Mouse (Mus musculus): ENCODE data around the gene Morf4l2. TPM values are rescaled to one million over a fixed set of nuclear protein-coding genes. Genes with fewer than 3 reads are reported as not detected.

Gene Morf4l2
- polyA plus RNA-seq (2014; fragmentation: Nextera tagmentation; extraction: Ambion mirVana), result 479 and 609 TPM in 2 replicates

DNA sequence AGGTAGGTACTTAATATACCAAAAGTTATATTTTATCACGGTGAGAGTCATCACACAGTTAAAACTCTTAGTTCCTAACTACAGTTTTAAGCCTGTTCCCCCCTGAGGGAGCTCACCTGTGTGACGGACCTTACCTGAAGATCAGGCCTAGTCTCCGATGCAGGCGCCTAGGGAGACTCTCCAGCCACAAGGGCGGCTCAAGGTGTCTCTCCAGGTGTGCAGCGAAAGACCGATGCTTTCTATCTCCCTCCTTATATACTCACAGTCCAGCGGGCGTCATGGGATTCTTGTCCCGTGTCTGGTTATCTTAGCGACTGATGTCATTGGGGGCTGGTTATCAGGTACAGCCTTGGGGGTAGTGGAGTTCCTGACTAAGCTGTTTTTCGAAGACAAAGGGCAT lies at the start of gene Morf4l2:
TSS of gene Morf4l2 (minus strand) at position 232 of the 400 bp plus-strand sequence.
- peak within 1 kb of the TSS; percentile 66; the same call in 1 of the 2 replicates for H3K9ac ChIP-seq (ENCODE audit: low read depth, low read length)
- H3K27ac ChIP-seq (ENCODE audit: low read depth, low read length), result peak within 1 kb of the TSS; percentile 90
- H3K36me3 ChIP-seq (ENCODE audit: control insufficient read depth, insufficient read depth, low read length), result peaks cover 4% of the 10 kb centered on the region; the same call in 1 of the 2 replicates
- no peaks in the 10 kb centered on the region for H3K9me3 ChIP-seq (ENCODE audit: control insufficient read depth, low read length)
- ATAC-seq (ENCODE audit: low FRiP score, low TSS enrichment), result no peak
- H3K4me1 ChIP-seq (ENCODE audit: control insufficient read depth, insufficient read depth, low read length), result no peaks in the 10 kb centered on the region
- H3K4me2 ChIP-seq (replicated peaks; ENCODE audit: low read depth, low read length), result peak within 1 kb of the TSS; percentile 43
- 89% methylated on average over 12 of the region's 12 CpGs for WGBS
- H3K27me3 ChIP-seq (ENCODE audit: control insufficient read depth, insufficient read depth, low read length), result no peaks in the 10 kb centered on the region
- H3K4me3 ChIP-seq (ENCODE audit: low read length), result peak within 1 kb of the TSS; percentile 42

DNA sequence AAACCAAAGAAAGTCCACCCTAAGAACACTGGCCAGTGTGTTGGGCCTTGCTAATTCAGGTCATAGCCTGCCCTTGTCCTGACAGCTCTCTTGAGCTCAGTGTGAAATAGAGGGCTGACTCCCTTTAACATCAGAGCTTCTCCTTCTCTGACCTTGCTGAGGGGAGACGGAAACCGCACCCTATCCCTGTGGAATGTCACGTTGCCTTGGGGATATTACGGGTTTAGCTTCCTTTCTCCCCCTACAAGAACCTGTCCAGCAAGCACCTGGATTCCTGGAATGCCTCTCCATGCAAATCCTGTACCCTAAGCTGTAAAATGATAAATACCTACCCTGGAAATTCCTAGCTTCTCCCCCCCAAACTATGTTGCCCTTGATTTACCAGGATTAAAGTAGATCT lies 46.0 kb upstream of the Morf4l2 start:
- 81% methylated on average over 4 of the region's 4 CpGs for WGBS
- H3K4me1 ChIP-seq (ENCODE audit: control insufficient read depth, insufficient read depth, low read length), result no peaks in the 10 kb centered on the region
- peaks cover 4% of the 10 kb centered on the region; the same call in 1 of the 2 replicates for H3K36me3 ChIP-seq (ENCODE audit: control insufficient read depth, insufficient read depth, low read length)
- no peak for ATAC-seq (ENCODE audit: low FRiP score, low TSS enrichment)
- no peak overlapping the region for H3K27ac ChIP-seq (ENCODE audit: low read depth, low read length)
- H3K9ac ChIP-seq (ENCODE audit: low read depth, low read length), result no peak overlapping the region
- no peaks in the 10 kb centered on the region for H3K9me3 ChIP-seq (ENCODE audit: control insufficient read depth, low read length)
- H3K4me3 ChIP-seq (ENCODE audit: low read length), result no peak overlapping the region
- no peaks in the 10 kb centered on the region for H3K27me3 ChIP-seq (ENCODE audit: control insufficient read depth, insufficient read depth, low read length)
- H3K4me2 ChIP-seq (replicated peaks; ENCODE audit: low read depth, low read length), result no peak overlapping the region

DNA sequence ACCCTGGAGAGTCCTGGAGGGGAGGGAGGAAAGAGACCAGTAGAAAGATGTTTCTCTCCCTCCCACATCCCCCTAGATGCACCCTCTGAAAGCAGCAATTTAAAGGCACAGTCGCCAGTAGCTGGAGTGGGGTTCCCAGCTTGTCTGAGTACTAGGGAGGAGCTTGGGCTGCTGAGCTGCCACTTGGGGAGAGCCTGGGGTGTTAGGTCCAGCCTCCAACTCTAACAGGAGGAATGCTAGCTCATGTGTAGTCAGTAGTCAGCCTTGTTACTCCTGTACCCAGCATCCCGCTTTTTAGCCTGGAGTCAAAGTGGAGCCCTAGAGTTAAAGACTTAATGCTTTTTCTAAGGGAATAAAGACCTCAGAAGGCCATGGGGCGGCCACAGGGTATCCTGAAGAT lies 36.6 kb upstream of the Morf4l2 start, which contains the start of gene Glra4:
TSS of gene Glra4 (minus strand) at position 101 of the 400 bp plus-strand sequence.
- no peaks in the 10 kb centered on the region for H3K36me3 ChIP-seq (ENCODE audit: control insufficient read depth, insufficient read depth, low read length)
- 73% methylated on average over 3 of the region's 3 CpGs for WGBS
- ATAC-seq (ENCODE audit: low FRiP score, low TSS enrichment), result no peak
- no peaks in the 10 kb centered on the region for H3K9me3 ChIP-seq (ENCODE audit: control insufficient read depth, low read length)
- no peak within 1 kb of the TSS for H3K4me2 ChIP-seq (replicated peaks; ENCODE audit: low read depth, low read length)
- no peaks in the 10 kb centered on the region for H3K27me3 ChIP-seq (ENCODE audit: control insufficient read depth, insufficient read depth, low read length)
- H3K9ac ChIP-seq (ENCODE audit: low read depth, low read length), result no peak within 1 kb of the TSS
- H3K4me1 ChIP-seq (ENCODE audit: control insufficient read depth, insufficient read depth, low read length), result no peaks in the 10 kb centered on the region
- no peak within 1 kb of the TSS for H3K4me3 ChIP-seq (ENCODE audit: low read length)
- no peak within 1 kb of the TSS for H3K27ac ChIP-seq (ENCODE audit: low read depth, low read length)

DNA sequence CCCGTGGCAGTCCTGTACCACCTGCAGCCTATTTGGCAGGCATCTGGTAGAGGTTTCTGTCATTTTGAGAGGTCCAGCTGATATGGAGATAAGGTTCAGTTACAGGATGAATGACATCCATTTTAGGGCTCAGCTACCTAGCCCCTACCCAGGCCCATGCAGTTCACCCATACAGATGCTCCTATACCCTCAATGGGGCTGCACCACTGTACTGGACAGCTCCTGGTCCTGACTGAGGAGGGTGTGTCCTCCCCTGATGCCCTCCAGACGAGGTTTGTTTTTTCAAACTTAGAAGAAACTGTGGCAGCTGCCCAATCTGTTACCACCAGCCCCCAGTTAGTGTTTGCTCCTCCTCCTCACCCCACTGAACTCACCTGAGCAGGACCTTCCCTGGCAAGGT lies 35.8 kb upstream of the Morf4l2 start:
- Histone ChIP-seq H3K4me3 (ENCODE audit: low read length) (no peak overlapping the region), H3K4me2 (replicated peaks; ENCODE audit: low read depth, low read length) (no peak overlapping the region), H3K9ac (ENCODE audit: low read depth, low read length) (no peak overlapping the region), H3K36me3 (ENCODE audit: control insufficient read depth, insufficient read depth, low read length) (no peaks in the 10 kb centered on the region), H3K27ac (ENCODE audit: low read depth, low read length) (no peak overlapping the region), H3K4me1 (ENCODE audit: control insufficient read depth, insufficient read depth, low read length) (no peaks in the 10 kb centered on the region), H3K27me3 (ENCODE audit: control insufficient read depth, insufficient read depth, low read length) (no peaks in the 10 kb centered on the region), H3K9me3 (ENCODE audit: control insufficient read depth, low read length) (no peaks in the 10 kb centered on the region)
- 53% methylated on average over 2 of the region's 2 CpGs for WGBS
- no peak for ATAC-seq (ENCODE audit: low FRiP score, low TSS enrichment)

DNA sequence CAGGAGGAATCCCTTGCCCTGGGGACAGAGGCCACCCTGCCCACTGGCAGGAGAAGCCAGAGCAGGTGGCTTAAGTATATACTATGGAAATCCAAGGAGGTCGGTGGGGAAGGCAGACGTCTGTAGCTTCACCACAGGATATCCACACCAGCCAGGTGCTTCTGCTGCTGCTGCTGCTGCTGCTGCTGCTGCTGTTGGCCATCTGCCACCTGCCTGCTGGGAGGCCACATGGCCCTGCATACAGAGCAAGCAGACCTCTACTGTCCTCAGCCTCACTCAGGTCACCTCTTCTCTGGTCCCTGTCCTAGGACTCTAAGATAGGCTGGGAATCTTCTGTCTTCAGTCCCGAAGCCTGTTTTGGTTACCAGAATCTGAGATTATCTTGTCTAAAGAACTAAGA lies 34.6 kb upstream of the Morf4l2 start:
- Histone ChIP-seq H3K4me3 (ENCODE audit: low read length) (no peak overlapping the region), H3K9ac (ENCODE audit: low read depth, low read length) (no peak overlapping the region), H3K36me3 (ENCODE audit: control insufficient read depth, insufficient read depth, low read length) (no peaks in the 10 kb centered on the region), H3K4me2 (replicated peaks; ENCODE audit: low read depth, low read length) (no peak overlapping the region), H3K27me3 (ENCODE audit: control insufficient read depth, insufficient read depth, low read length) (no peaks in the 10 kb centered on the region), H3K27ac (ENCODE audit: low read depth, low read length) (no peak overlapping the region), H3K9me3 (ENCODE audit: control insufficient read depth, low read length) (no peaks in the 10 kb centered on the region), H3K4me1 (ENCODE audit: control insufficient read depth, insufficient read depth, low read length) (no peaks in the 10 kb centered on the region)
- ATAC-seq (ENCODE audit: low FRiP score, low TSS enrichment), result no peak
- WGBS, result 81% methylated on average over 3 of the region's 3 CpGs

DNA sequence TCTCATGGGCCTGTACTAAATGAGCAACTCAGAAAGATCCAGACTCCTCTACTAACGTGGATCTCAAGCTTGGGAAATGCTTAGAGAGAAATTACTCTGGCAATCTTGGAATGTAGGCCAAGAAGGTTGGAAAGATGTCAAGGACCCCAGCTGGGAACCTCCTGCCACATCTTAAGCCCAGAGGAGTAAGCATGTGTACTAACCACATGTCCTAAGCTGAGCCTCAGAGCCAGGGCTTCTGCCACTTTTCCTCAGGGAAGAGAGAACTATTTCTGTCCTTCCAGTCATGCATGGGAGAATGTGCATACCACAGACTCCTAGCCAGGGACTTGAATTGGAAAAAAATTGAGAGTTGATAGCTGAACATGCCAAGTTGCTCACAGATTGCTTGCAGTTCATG lies 29.5 kb upstream of the Morf4l2 start:
- Histone ChIP-seq H3K36me3 (ENCODE audit: control insufficient read depth, insufficient read depth, low read length) (no peaks in the 10 kb centered on the region), H3K4me3 (ENCODE audit: low read length) (no peak overlapping the region), H3K27me3 (ENCODE audit: control insufficient read depth, insufficient read depth, low read length) (no peaks in the 10 kb centered on the region), H3K4me1 (ENCODE audit: control insufficient read depth, insufficient read depth, low read length) (no peaks in the 10 kb centered on the region), H3K9me3 (ENCODE audit: control insufficient read depth, low read length) (no peaks in the 10 kb centered on the region), H3K9ac (ENCODE audit: low read depth, low read length) (no peak overlapping the region), H3K4me2 (replicated peaks; ENCODE audit: low read depth, low read length) (no peak overlapping the region), H3K27ac (ENCODE audit: low read depth, low read length) (no peak overlapping the region)
- 83% methylated on average over 1 of the region's 1 CpGs for WGBS
- no peak for ATAC-seq (ENCODE audit: low FRiP score, low TSS enrichment)

DNA sequence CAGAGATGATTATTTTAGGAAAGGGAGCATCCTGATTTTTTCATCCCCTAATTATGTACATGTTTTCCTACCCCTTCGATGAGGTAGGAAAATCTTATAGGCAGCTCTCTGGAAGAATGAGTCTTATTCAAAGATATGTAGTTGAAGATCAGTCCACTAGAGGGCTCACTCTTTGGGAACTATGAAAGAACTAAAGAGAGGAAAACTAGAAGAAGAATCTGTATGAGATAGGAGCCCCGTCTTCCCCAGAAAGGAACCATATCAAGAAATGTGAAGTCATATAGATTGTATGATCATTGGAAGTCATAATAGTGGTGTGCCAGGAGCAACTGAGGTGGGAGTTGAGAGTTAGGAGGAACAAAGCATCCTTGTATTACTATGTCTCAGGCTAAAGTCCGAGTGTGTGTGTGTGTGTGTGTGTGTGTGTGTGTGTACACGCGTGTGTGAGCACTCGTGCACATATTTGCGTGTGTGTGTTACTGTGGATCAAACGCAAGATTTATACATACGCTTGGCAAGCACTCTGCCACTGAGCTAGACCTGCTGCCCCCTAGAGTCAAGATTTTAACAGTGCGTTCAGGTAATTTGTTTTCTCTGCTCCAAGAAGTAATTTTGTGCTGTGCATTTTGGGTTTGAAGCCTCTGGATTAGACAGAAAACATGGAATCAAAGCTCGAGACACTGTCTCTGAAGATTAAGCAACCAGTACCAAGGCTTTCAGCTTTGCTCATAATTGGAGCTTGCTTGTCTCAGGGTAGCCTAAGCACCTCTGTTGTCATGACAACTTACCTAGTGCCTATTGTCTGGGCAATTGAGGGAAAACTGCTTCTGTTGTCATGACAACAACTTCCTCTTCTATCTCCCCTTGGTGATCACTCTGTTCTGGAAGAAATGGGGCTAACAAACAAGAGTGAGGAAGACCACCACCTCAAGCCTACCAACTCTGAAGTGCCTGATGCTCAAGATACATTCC lies 17.9 kb upstream of the Morf4l2 start:
- no peak overlapping the region for H3K4me2 ChIP-seq (replicated peaks; ENCODE audit: low read depth, low read length)
- H3K4me1 ChIP-seq (ENCODE audit: control insufficient read depth, insufficient read depth, low read length), result no peaks in the 10 kb centered on the region
- 76% methylated on average over 11 of the region's 11 CpGs for WGBS
- no peaks in the 10 kb centered on the region for H3K9me3 ChIP-seq (ENCODE audit: control insufficient read depth, low read length)
- no peak overlapping the region for H3K4me3 ChIP-seq (ENCODE audit: low read length)
- no peaks in the 10 kb centered on the region; the same call in 1 of the 2 replicates for H3K36me3 ChIP-seq (ENCODE audit: control insufficient read depth, insufficient read depth, low read length)
- H3K27ac ChIP-seq (ENCODE audit: low read depth, low read length), result no peak overlapping the region
- ATAC-seq (ENCODE audit: low FRiP score, low TSS enrichment), result 0 out of 2 replicates have a peak, but pooled peaks have one; percentile 46
- H3K9ac ChIP-seq (ENCODE audit: low read depth, low read length), result no peak overlapping the region
- H3K27me3 ChIP-seq (ENCODE audit: control insufficient read depth, insufficient read depth, low read length), result no peaks in the 10 kb centered on the region

DNA sequence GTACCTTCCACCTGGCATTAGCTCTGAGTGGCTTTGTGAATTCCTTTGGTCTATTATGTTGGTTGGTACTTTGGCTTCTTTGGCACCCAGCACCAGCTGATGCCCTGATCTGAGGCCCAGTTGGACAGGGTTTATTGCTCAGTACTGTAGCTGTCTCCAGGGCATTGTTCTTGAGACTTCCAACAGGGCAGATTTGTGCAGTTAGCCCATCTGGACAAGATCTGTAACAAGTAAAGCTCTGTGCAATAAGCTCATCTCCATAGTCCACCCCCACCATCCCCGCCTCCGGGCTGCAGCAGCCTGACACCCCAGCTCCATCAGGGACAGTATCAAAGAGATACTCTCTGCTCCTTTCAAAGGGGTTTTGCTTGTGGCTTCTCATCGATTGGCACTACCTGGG lies 12.0 kb upstream of the Morf4l2 start:
- no peaks in the 10 kb centered on the region for H3K4me1 ChIP-seq (ENCODE audit: control insufficient read depth, insufficient read depth, low read length)
- H3K36me3 ChIP-seq (ENCODE audit: control insufficient read depth, insufficient read depth, low read length), result no peaks in the 10 kb centered on the region; the same call in 1 of the 2 replicates
- H3K9me3 ChIP-seq (ENCODE audit: control insufficient read depth, low read length), result no peaks in the 10 kb centered on the region
- H3K4me3 ChIP-seq (ENCODE audit: low read length), result no peak overlapping the region
- H3K27me3 ChIP-seq (ENCODE audit: control insufficient read depth, insufficient read depth, low read length), result no peaks in the 10 kb centered on the region
- H3K9ac ChIP-seq (ENCODE audit: low read depth, low read length), result no peak overlapping the region
- 92% methylated on average over 3 of the region's 3 CpGs for WGBS
- no peak overlapping the region for H3K4me2 ChIP-seq (replicated peaks; ENCODE audit: low read depth, low read length)
- no peak overlapping the region for H3K27ac ChIP-seq (ENCODE audit: low read depth, low read length)
- no peak for ATAC-seq (ENCODE audit: low FRiP score, low TSS enrichment)

DNA sequence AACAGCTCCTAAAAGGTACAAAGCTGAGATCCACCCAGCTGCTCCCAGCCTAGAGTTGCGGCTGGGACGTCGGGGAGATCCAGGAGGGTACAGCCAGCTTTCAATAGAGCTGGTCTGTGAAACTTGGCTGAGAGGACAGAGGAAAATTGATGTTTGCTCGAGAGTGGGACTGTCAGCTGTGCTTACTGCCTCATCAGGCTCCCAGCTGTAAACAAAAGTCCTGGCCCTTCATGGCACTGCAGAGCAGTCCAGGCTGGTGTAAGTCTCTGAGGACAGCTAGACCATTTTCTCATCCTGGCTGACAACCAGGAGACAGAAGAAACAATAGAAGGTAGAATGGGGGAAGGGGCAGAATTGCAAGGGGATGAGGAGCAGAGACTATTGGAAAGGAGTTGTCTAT lies 5.8 kb upstream of the Morf4l2 start:
- no peak overlapping the region for H3K4me2 ChIP-seq (replicated peaks; ENCODE audit: low read depth, low read length)
- ATAC-seq (ENCODE audit: low FRiP score, low TSS enrichment), result no peak

More for the DNA sequence above, 5.8 kb upstream of the Morf4l2 start:
- H3K9ac ChIP-seq (ENCODE audit: low read depth, low read length), result no peak overlapping the region
- H3K27me3 ChIP-seq (ENCODE audit: control insufficient read depth, insufficient read depth, low read length), result no peaks in the 10 kb centered on the region
- no peak overlapping the region for H3K4me3 ChIP-seq (ENCODE audit: low read length)
- H3K27ac ChIP-seq (ENCODE audit: low read depth, low read length), result no peak overlapping the region
- no peaks in the 10 kb centered on the region; the same call in 1 of the 2 replicates for H3K36me3 ChIP-seq (ENCODE audit: control insufficient read depth, insufficient read depth, low read length)
- H3K4me1 ChIP-seq (ENCODE audit: control insufficient read depth, insufficient read depth, low read length), result no peaks in the 10 kb centered on the region
- H3K9me3 ChIP-seq (ENCODE audit: control insufficient read depth, low read length), result no peaks in the 10 kb centered on the region
- WGBS, result 83% methylated on average over 4 of the region's 4 CpGs
